Mouse (Mus musculus): ENCODE data around the gene Mpv17l.

- TF ChIP-seq CTCF (conservative IDR thresholded peaks at IDR 0.05; ENCODE audit: low read length), result no peak
- TF ChIP-seq NANOG (IDR thresholded peaks at IDR 0.05; ENCODE audit: borderline replicate concordance, low read length), result no peak
Measured at GRCm38 (mm10) chr16:13902888-13903483, at the start of gene Mpv17l, which contains the start of gene Pdxdc1.
